Mouse (Mus musculus) hindbrain, embryonic 11.5 days (tissue): Measurements from ENCODE around the gene Rabl2. TPM values are rescaled to one million over a fixed set of nuclear protein-coding genes. Genes with fewer than 3 reads are reported as not detected.

Experiments
- ATAC-seq: fragments of 200-750 bp; cut with Nextera tagmentation; 2 replicates; pipeline ENCODE4 v1.8.0; 2017; ENCODE audit warnings: mild to moderate bottlenecking, moderate TSS enrichment, moderate library complexity; ENCODE audit not compliant: low FRiP score
- DNase-seq: peaks from one replicate; pipeline ENCODE4 v3.0.0-alpha.2; 2015; ENCODE audit warnings: low spot score
- H3K27ac ChIP-seq: fragments of 300-500 bp; sonication (generic); 2 replicates; pipeline ENCODE4 v1.5.1; 2014; ENCODE audit warnings: mild to moderate bottlenecking, low read depth, low read length
- H3K27me3 ChIP-seq: fragments of 300-500 bp; sonication (generic); 2 replicates; pipeline ENCODE4 v1.6.1; 2014; ENCODE audit warnings: mild to moderate bottlenecking, low read length, moderate library complexity, mixed read lengths; ENCODE audit not compliant: control insufficient read depth, insufficient read depth
- H3K36me3 ChIP-seq: fragments of 300-500 bp; sonication (generic); 2 replicates; pipeline ENCODE4 v1.6.1; 2014; ENCODE audit warnings: mild to moderate bottlenecking, low read length, moderate library complexity, mixed read lengths; ENCODE audit not compliant: control insufficient read depth, insufficient read depth
- H3K4me1 ChIP-seq: fragments of 300-500 bp; sonication (generic); replicated peaks from 2 replicates; pipeline ENCODE4 v1.6.1; 2014; ENCODE audit warnings: low read length, mixed read lengths; ENCODE audit not compliant: control insufficient read depth, insufficient read depth
- H3K4me2 ChIP-seq: fragments of 300-500 bp; sonication (generic); replicated peaks from 2 replicates; pipeline ENCODE4 v1.6.1; 2014; ENCODE audit warnings: mild to moderate bottlenecking, low read depth, low read length
- H3K4me3 ChIP-seq: fragments of 300-500 bp; sonication (generic); 2 replicates; pipeline ENCODE4 v1.5.1; 2014; ENCODE audit warnings: low read depth, low read length
- H3K9ac ChIP-seq: fragments of 300-500 bp; sonication (generic); 2 replicates; pipeline ENCODE4 v1.6.1; 2014; ENCODE audit warnings: low read depth, low read length
- H3K9me3 ChIP-seq: fragments of 300-500 bp; sonication (generic); 2 replicates; pipeline ENCODE4 v1.6.1; 2016; ENCODE audit warnings: low read length; ENCODE audit not compliant: control insufficient read depth
- WGBS: fragments of 180-500 bp; shearing (Covaris S2); extraction: QIAGEN DNeasy Blood & Tissue Kit; methylation state at CpG from one replicate; pipeline ENCODE4 v1.1.7; 2014; 5-methylcytosine and 5-hydroxymethylcytosine counted together
- polyA plus RNA-seq: library from polyadenylated mRNA; unstranded; fragments of >200 nt; fragmentation: Nextera tagmentation; extraction: Ambion mirVana; gene quantifications from 2 replicates; pipeline ENCODE4 v1.2.1, GENCODE M21; 2014

Gene Rabl2
- polyA plus RNA-seq, result 85.3 and 91.0 TPM in 2 replicates

GRCm38 (mm10) chr15:89591723-89592455 is at the start of gene Rabl2:
Rabl2 (minus strand) TSS chr15:89591923.
- H3K27me3 ChIP-seq, result no peaks in the 10 kb centered on the region
- H3K36me3 ChIP-seq, result no peaks in the 10 kb centered on the region; the same call in 1 of the 2 replicates
- H3K9ac ChIP-seq, result peak within 1 kb of the TSS; percentile 79
- H3K27ac ChIP-seq, result peak within 1 kb of the TSS; percentile 85
- peak; percentile 96 for ATAC-seq
- peak within 1 kb of the TSS; percentile 80 for H3K4me3 ChIP-seq
- no peaks in the 10 kb centered on the region for H3K4me1 ChIP-seq
- peak within 1 kb of the TSS; percentile 72 for H3K4me2 ChIP-seq
- peak; percentile 95 for DNase-seq
- no peaks in the 10 kb centered on the region for H3K9me3 ChIP-seq
- under 1% methylated on average over 35 of the region's 35 CpGs for WGBS

GRCm38 (mm10) chr15:89623626-89623959 is 31.9 kb upstream of the Rabl2 start:
- Histone ChIP-seq H3K4me3 (no peak overlapping the region), H3K27ac (no peak overlapping the region), H3K27me3 (no peaks in the 10 kb centered on the region), H3K9ac (no peak overlapping the region), H3K9me3 (no peaks in the 10 kb centered on the region), H3K4me1 (no peaks in the 10 kb centered on the region), H3K36me3 (no peaks in the 10 kb centered on the region), H3K4me2 (no peak overlapping the region)
- DNase-seq (peak; percentile 88), ATAC-seq (peak; percentile 51; the same call in 1 of the 2 replicates)
- WGBS, result 19% methylated on average over 6 of the region's 6 CpGs

GRCm38 (mm10) chr15:89622959-89623625 is 31.4 kb upstream of the Rabl2 start:
- ATAC-seq, result peak; percentile 40; the same call in 1 of the 2 replicates
- Histone ChIP-seq H3K4me1 (no peaks in the 10 kb centered on the region), H3K27ac (no peak overlapping the region), H3K4me3 (no peak overlapping the region), H3K36me3 (no peaks in the 10 kb centered on the region), H3K9ac (no peak overlapping the region), H3K9me3 (no peaks in the 10 kb centered on the region), H3K4me2 (no peak overlapping the region), H3K27me3 (no peaks in the 10 kb centered on the region)
- DNase-seq, result no peak
- WGBS, result 66% methylated on average over 5 of the region's 5 CpGs

GRCm38 (mm10) chr15:89622312-89622958 is 30.7 kb upstream of the Rabl2 start:
- no peak overlapping the region for H3K9ac ChIP-seq
- H3K27me3 ChIP-seq, result no peaks in the 10 kb centered on the region
- no peaks in the 10 kb centered on the region for H3K4me1 ChIP-seq
- no peak overlapping the region for H3K27ac ChIP-seq
- no peaks in the 10 kb centered on the region for H3K9me3 ChIP-seq
- 76% methylated on average over 12 of the region's 12 CpGs for WGBS
- peak; percentile 35 for ATAC-seq
- H3K4me2 ChIP-seq, result no peak overlapping the region
- no peak overlapping the region for H3K4me3 ChIP-seq
- no peaks in the 10 kb centered on the region for H3K36me3 ChIP-seq
- peak; percentile 66 for DNase-seq

- Histone ChIP-seq H3K36me3 (no peaks in the 10 kb centered on the region), H3K4me1 (no peaks in the 10 kb centered on the region), H3K27ac (no peak overlapping the region), H3K9me3 (no peaks in the 10 kb centered on the region), H3K27me3 (no peaks in the 10 kb centered on the region), H3K4me2 (no peak overlapping the region), H3K9ac (no peak overlapping the region), H3K4me3 (no peak overlapping the region)
- ATAC-seq (no peak), DNase-seq (no peak)
- 86% methylated on average over 9 of the region's 9 CpGs for WGBS
These were observed 16.2 kb upstream of the Rabl2 start for GRCm38 (mm10) chr15:89607888-89608287.

GRCm38 (mm10) chr15:89607480-89607879 is 15.8 kb upstream of the Rabl2 start:
- no peak overlapping the region for H3K9ac ChIP-seq
- H3K27ac ChIP-seq, result no peak overlapping the region
- H3K4me2 ChIP-seq, result no peak overlapping the region
- no peak for DNase-seq
- no peak for ATAC-seq
- no peaks in the 10 kb centered on the region for H3K36me3 ChIP-seq
- no peaks in the 10 kb centered on the region for H3K9me3 ChIP-seq
- H3K4me1 ChIP-seq, result no peaks in the 10 kb centered on the region
- no peaks in the 10 kb centered on the region for H3K27me3 ChIP-seq
- no peak overlapping the region for H3K4me3 ChIP-seq
- 87% methylated on average over 8 of the region's 8 CpGs for WGBS

- WGBS, result 82% methylated on average over 12 of the region's 12 CpGs
- Histone ChIP-seq H3K9ac (no peak overlapping the region), H3K4me1 (no peaks in the 10 kb centered on the region), H3K4me2 (no peak overlapping the region), H3K4me3 (no peak overlapping the region), H3K27me3 (no peaks in the 10 kb centered on the region), H3K36me3 (no peaks in the 10 kb centered on the region), H3K9me3 (no peaks in the 10 kb centered on the region), H3K27ac (no peak overlapping the region)
- no peak for DNase-seq
- ATAC-seq, result no peak
These were observed 14.3 kb upstream of the Rabl2 start for GRCm38 (mm10) chr15:89605822-89606570.

- Histone ChIP-seq H3K4me3 (peak overlapping the region; percentile 80; the same call in 1 of the 2 replicates), H3K27ac (no peak overlapping the region), H3K4me2 (peak overlapping the region; percentile 72), H3K27me3 (no peaks in the 10 kb centered on the region), H3K9ac (no peak overlapping the region), H3K36me3 (no peaks in the 10 kb centered on the region; the same call in 1 of the 2 replicates), H3K9me3 (no peaks in the 10 kb centered on the region), H3K4me1 (no peaks in the 10 kb centered on the region)
- DNase-seq (no peak), ATAC-seq (peak; percentile 26; the same call in 1 of the 2 replicates)
- 49% methylated on average over 4 of the region's 4 CpGs for WGBS
These were observed 825 bp upstream of the Rabl2 start for GRCm38 (mm10) chr15:89592548-89592947.
